Mouse (Mus musculus) embryonic facial prominence, embryonic 12.5 days (tissue): ENCODE data around the gene Palm2. TPM values are rescaled to one million over a fixed set of nuclear protein-coding genes. Genes with fewer than 3 reads are reported as not detected.

Experiments
- ATAC-seq: fragments of 200-750 bp; cut with Nextera tagmentation; 2 replicates; pipeline ENCODE4 v1.8.0; 2017; ENCODE audit not compliant: insufficient number of reproducible peaks, insufficient read depth, low FRiP score, low TSS enrichment
- H3K27ac ChIP-seq: fragments of 300-500 bp; sonication (generic); 2 replicates; pipeline ENCODE4 v1.5.1; 2016; ENCODE audit warnings: mild to moderate bottlenecking
- H3K27me3 ChIP-seq: fragments of 300-500 bp; sonication (generic); 2 replicates; pipeline ENCODE4 v1.6.1; 2016; ENCODE audit warnings: mild to moderate bottlenecking, moderate library complexity
- H3K36me3 ChIP-seq: fragments of 300-500 bp; sonication (generic); 2 replicates; pipeline ENCODE4 v1.6.1; 2016; ENCODE audit warnings: mild to moderate bottlenecking
- H3K4me1 ChIP-seq: fragments of 300-500 bp; sonication (generic); 2 replicates; pipeline ENCODE4 v1.6.1; 2016
- H3K4me2 ChIP-seq: fragments of 300-500 bp; sonication (generic); replicated peaks from 2 replicates; pipeline ENCODE4 v1.6.1; 2016; ENCODE audit warnings: mild to moderate bottlenecking, moderate library complexity
- H3K4me3 ChIP-seq: fragments of 300-500 bp; sonication (generic); 2 replicates; pipeline ENCODE4 v1.5.1; 2016; ENCODE audit warnings: mild to moderate bottlenecking
- H3K9ac ChIP-seq: fragments of 300-500 bp; sonication (generic); 2 replicates; pipeline ENCODE4 v1.6.1; 2016; ENCODE audit warnings: mild to moderate bottlenecking, moderate library complexity
- H3K9me3 ChIP-seq: fragments of 300-500 bp; sonication (generic); 2 replicates; pipeline ENCODE4 v1.6.1; 2016; ENCODE audit warnings: mild to moderate bottlenecking, moderate library complexity
- WGBS: fragments of 180-500 bp; shearing (Covaris S2); methylation state at CpG from one replicate; pipeline ENCODE4 v1.1.7; 2016; 5-methylcytosine and 5-hydroxymethylcytosine counted together
- polyA plus RNA-seq: library from polyadenylated mRNA; unstranded; fragments of >200 nt; fragmentation: Nextera tagmentation; extraction: Ambion mirVana; gene quantifications from 2 replicates; pipeline ENCODE4 v1.2.1, GENCODE M21; 2016

The Palm2 gene
- polyA plus RNA-seq, 1 experiment from 2014 or later, result 11.5 TPM

DNA sequence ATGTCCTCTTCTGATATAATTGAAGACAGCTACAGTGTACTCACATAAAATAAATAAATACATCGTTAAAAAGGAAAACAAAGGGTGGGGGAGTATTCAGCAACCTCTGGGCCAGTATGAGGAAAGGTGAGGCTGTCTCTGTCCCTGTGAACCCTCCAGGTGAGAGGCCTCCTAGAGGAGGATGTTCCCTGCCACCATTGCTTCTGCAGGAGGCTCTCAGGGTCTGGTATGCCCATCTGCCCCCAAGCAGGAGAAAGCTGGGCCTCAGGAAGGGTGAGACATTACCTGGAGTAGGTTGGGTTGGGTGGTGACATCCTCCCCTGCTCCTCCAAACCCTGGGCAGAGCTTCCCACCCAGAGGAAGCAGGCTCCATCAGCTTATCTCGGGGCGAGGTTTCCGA, 316.6 kb downstream of the Palm2 start:
- H3K4me3 ChIP-seq, result no peak overlapping the region
- H3K9me3 ChIP-seq, result no peaks in the 10 kb centered on the region
- ATAC-seq, result no peak
- H3K4me2 ChIP-seq, result no peak overlapping the region
- peaks cover 1% of the 10 kb centered on the region; the same call in 1 of the 2 replicates for H3K36me3 ChIP-seq
- H3K27me3 ChIP-seq, result no peaks in the 10 kb centered on the region
- no peak overlapping the region for H3K27ac ChIP-seq
- WGBS, result 84% methylated on average over 4 of the region's 4 CpGs
- H3K4me1 ChIP-seq, result 0 out of 2 replicates have a peak, but pooled peaks cover 4% of the 10 kb centered on the region
- H3K9ac ChIP-seq, result no peak overlapping the region

DNA sequence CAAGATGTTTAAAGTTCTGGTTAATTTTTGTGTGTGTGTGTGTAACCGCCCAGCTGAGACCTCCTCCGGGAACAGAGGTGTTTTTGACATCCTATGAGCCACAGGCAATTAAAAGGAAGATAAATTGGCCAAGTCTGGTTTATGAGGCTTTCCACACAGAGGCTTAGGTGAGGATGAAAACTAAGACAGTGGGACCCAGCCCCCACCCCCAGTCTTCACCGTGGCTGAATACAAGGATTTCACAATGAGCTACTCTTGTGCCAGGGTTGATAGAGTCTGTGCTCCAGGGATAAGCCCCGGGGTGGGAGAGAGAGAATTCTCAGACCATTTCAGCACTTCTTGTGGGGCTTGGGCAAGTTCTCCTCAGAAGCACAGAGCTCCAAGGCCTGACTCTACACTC, 317.0 kb downstream of the Palm2 start:
- no peak for ATAC-seq
- Histone ChIP-seq H3K4me2 (no peak overlapping the region), H3K36me3 (no peaks in the 10 kb centered on the region), H3K9me3 (no peaks in the 10 kb centered on the region), H3K27ac (no peak overlapping the region), H3K4me3 (no peak overlapping the region), H3K4me1 (0 out of 2 replicates have a peak, but pooled peaks cover 4% of the 10 kb centered on the region), H3K27me3 (no peaks in the 10 kb centered on the region), H3K9ac (no peak overlapping the region)
- WGBS, result 76% methylated on average over 4 of the region's 4 CpGs

DNA sequence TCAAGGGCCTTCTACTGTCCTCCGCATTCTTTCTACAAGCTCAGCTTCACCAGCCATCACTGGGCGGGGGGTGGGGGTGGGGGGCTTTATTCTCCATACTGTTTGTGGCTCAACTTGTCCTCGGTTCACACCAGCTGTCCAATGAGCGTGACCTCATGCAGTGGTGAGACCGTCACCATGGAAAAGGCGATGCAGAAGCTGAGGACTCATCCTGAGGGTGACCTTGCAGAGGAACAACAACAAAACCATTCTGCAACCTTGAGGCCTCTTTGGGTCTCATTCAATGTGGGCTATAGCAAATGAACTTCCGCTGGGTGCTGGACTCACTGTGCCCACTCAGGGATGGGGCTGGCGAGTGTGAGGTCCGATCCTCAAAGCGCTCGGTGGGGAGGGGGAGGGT, 317.5 kb downstream of the Palm2 start:
- Histone ChIP-seq H3K36me3 (no peaks in the 10 kb centered on the region), H3K9ac (no peak overlapping the region), H3K4me3 (no peak overlapping the region), H3K9me3 (no peaks in the 10 kb centered on the region), H3K27ac (no peak overlapping the region), H3K4me2 (no peak overlapping the region), H3K27me3 (no peaks in the 10 kb centered on the region), H3K4me1 (0 out of 2 replicates have a peak, but pooled peaks cover 4% of the 10 kb centered on the region)
- no peak for ATAC-seq
- WGBS, result 92% methylated on average over 11 of the region's 11 CpGs

DNA sequence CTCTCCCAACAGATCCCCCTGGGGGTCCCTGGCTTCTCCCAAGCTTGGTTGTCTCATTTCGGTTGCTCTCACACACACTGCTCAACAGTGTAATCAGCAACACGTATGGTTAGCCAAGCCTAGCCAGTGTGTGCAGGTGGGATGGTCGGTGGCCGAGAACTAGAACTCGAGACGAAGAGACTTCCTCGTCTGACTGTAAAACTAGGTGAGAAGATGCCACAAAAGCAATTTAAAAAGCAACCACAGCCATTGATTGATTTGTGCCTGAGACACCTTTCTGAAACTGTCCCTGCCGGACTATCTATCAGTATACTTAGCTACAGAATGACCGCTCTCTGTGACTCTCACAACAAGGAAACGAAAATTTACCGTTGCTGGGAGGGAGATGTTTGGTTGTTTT, 321.0 kb downstream of the Palm2 start:
- H3K4me2 ChIP-seq, result no peak overlapping the region
- no peak overlapping the region for H3K4me3 ChIP-seq
- 94% methylated on average over 11 of the region's 11 CpGs for whole genome bisulfite sequencing
- no peaks in the 10 kb centered on the region for H3K9me3 ChIP-seq
- no peak overlapping the region for H3K9ac ChIP-seq
- no peaks in the 10 kb centered on the region for H3K36me3 ChIP-seq
- no peak for ATAC-seq
- no peaks in the 10 kb centered on the region for H3K27me3 ChIP-seq
- H3K27ac ChIP-seq, result no peak overlapping the region
- H3K4me1 ChIP-seq, result no peaks in the 10 kb centered on the region

DNA sequence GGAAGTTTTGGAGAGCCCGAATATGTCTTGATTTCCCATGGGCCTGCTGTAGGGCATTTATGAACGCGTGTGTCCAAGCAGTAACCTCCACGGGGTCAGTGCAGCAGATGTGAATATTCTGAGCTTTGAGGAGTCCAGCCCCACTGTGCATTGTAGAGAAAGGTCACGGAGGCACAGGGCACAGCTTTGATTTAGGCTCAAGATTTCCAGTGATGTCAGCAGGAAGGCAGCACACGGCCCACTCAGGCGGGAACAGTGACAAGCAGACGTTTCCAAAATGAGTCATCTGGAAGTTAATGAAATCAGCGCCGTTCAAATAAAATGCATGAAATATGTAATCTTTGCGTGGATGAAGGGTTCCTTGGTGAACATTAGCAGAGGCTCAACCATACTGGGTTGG, 323.9 kb downstream of the Palm2 start:
- Histone ChIP-seq H3K4me1 (no peaks in the 10 kb centered on the region), H3K9ac (no peak overlapping the region), H3K4me2 (no peak overlapping the region), H3K36me3 (no peaks in the 10 kb centered on the region), H3K4me3 (no peak overlapping the region), H3K27ac (peak overlapping the region; percentile 30; the same call in 1 of the 2 replicates), H3K9me3 (no peaks in the 10 kb centered on the region), H3K27me3 (no peaks in the 10 kb centered on the region)
- WGBS, result 45% methylated on average over 11 of the region's 11 CpGs
- no peak for ATAC-seq

Other genes with a start within 250 kb of the Palm2 start
- gene Ptpn3, start 132.4 kb upstream of the Palm2 start, polyA plus RNA-seq, result 3.7 and 6.4 TPM in 2 replicates
- 42.5 TPM in 2 replicates for gene Pakap, start 133.9 kb downstream of the Palm2 start, polyA plus RNA-seq